Mouse (Mus musculus) hindbrain, embryonic 14.5 days (tissue): ENCODE results near the gene Mepe. TPM values are rescaled to one million over a fixed set of nuclear protein-coding genes. Genes with fewer than 3 reads are reported as not detected.

ENCODE experiments used
- ATAC-seq: fragments of 200-750 bp; cut with Nextera tagmentation; 2 replicates; pipeline ENCODE4 v1.8.0; 2017; ENCODE audit warnings: moderate number of reproducible peaks, mild to moderate bottlenecking, moderate TSS enrichment, moderate library complexity; ENCODE audit not compliant: low FRiP score
- DNase-seq: peaks from one replicate; pipeline ENCODE4 v3.0.0-alpha.2; 2015; ENCODE audit warnings: low spot score
- H3K27ac ChIP-seq: fragments of 300-500 bp; sonication (generic); 2 replicates; pipeline ENCODE4 v1.5.1; 2014; ENCODE audit warnings: mild to moderate bottlenecking, moderate library complexity
- H3K27me3 ChIP-seq: fragments of 300-500 bp; sonication (generic); 2 replicates; pipeline ENCODE4 v1.6.1; 2014; ENCODE audit warnings: mild to moderate bottlenecking, low read length, mixed read lengths; ENCODE audit not compliant: control insufficient read depth, insufficient read depth
- H3K36me3 ChIP-seq: fragments of 300-500 bp; sonication (generic); replicated peaks from 2 replicates; pipeline ENCODE4 v1.6.1; 2014; ENCODE audit not compliant: control insufficient read depth, insufficient read depth
- H3K4me1 ChIP-seq: fragments of 300-500 bp; sonication (generic); replicated peaks from 2 replicates; pipeline ENCODE4 v1.6.1; 2014; ENCODE audit warnings: antibody characterized with exemption, low read length, mixed read lengths; ENCODE audit not compliant: control insufficient read depth, insufficient read depth
- H3K4me2 ChIP-seq: fragments of 300-500 bp; sonication (generic); replicated peaks from 2 replicates; pipeline ENCODE4 v1.6.1; 2014; ENCODE audit warnings: mild to moderate bottlenecking, moderate library complexity
- H3K4me3 ChIP-seq: fragments of 300-500 bp; sonication (generic); replicated peaks from 2 replicates; pipeline ENCODE4 v1.5.1; 2014; ENCODE audit warnings: mild to moderate bottlenecking, low read length
- H3K9ac ChIP-seq: fragments of 300-500 bp; sonication (generic); 2 replicates; pipeline ENCODE4 v1.6.1; 2014
- H3K9me3 ChIP-seq: fragments of 300-500 bp; sonication (generic); 2 replicates; pipeline ENCODE4 v1.6.1; 2016; ENCODE audit warnings: low read length; ENCODE audit not compliant: control insufficient read depth
- WGBS: fragments of 180-500 bp; shearing (Covaris S2); extraction: QIAGEN DNeasy Blood & Tissue Kit; methylation state at CpG from one replicate; pipeline ENCODE4 v1.1.7; 2014; 5-methylcytosine and 5-hydroxymethylcytosine counted together
- polyA plus RNA-seq: library from polyadenylated mRNA; unstranded; fragments of >200 nt; fragmentation: Nextera tagmentation; extraction: Ambion mirVana; gene quantifications from 2 replicates; pipeline ENCODE4 v1.2.1, GENCODE M21; 2014

Mepe gene
- polyA plus RNA-seq: not detected in 2 replicates

- Histone ChIP-seq H3K4me1 (no peaks in the 10 kb centered on the region), H3K9ac (no peak within 1 kb of the TSS), H3K36me3 (no peaks in the 10 kb centered on the region), H3K4me3 (no peak within 1 kb of the TSS), H3K9me3 (no peaks in the 10 kb centered on the region), H3K27ac (no peak within 1 kb of the TSS), H3K4me2 (no peak within 1 kb of the TSS), H3K27me3 (no peaks in the 10 kb centered on the region)
- 86% methylated on average over 6 of the region's 6 CpGs for WGBS
- DNase-seq (no peak), ATAC-seq (no peak)
Measured at GRCm38 (mm10) chr5:104325029-104325428, at the start of gene Mepe. Mepe (plus strand) TSS chr5:104325329.

- 73% methylated on average over 6 of the region's 6 CpGs for WGBS
- no peak overlapping the region for H3K27ac ChIP-seq
- no peaks in the 10 kb centered on the region for H3K4me1 ChIP-seq
- H3K27me3 ChIP-seq: no peaks in the 10 kb centered on the region
- no peak overlapping the region for H3K4me3 ChIP-seq
- H3K36me3 ChIP-seq: no peaks in the 10 kb centered on the region
- DNase-seq (no peak), ATAC-seq (no peak)
- H3K9ac ChIP-seq: no peak overlapping the region
- no peak overlapping the region for H3K4me2 ChIP-seq
- no peaks in the 10 kb centered on the region for H3K9me3 ChIP-seq
Measured at GRCm38 (mm10) chr5:104294201-104294600, 30.9 kb upstream of the Mepe start.

- Histone ChIP-seq H3K9me3 (no peaks in the 10 kb centered on the region), H3K27me3 (no peaks in the 10 kb centered on the region), H3K27ac (no peak within 1 kb of the TSS), H3K9ac (no peak within 1 kb of the TSS), H3K36me3 (no peaks in the 10 kb centered on the region), H3K4me1 (no peaks in the 10 kb centered on the region), H3K4me2 (no peak within 1 kb of the TSS), H3K4me3 (no peak within 1 kb of the TSS)
- no peak for DNase-seq
- 61% methylated on average over 6 of the region's 6 CpGs for WGBS
- ATAC-seq: no peak
Measured at GRCm38 (mm10) chr5:104298994-104299393, 26.1 kb upstream of the Mepe start, which contains the start of gene Ibsp. Ibsp (plus strand) TSS chr5:104299171.

GRCm38 (mm10) chr5:104314073-104314472 lies 11.1 kb upstream of the Mepe start:
- no peak overlapping the region for H3K4me3 ChIP-seq
- no peaks in the 10 kb centered on the region for H3K36me3 ChIP-seq
- H3K9ac ChIP-seq: no peak overlapping the region
- 79% methylated on average over 1 of the region's 1 CpGs for WGBS
- no peaks in the 10 kb centered on the region for H3K9me3 ChIP-seq
- no peak for DNase-seq
- no peak for ATAC-seq
- no peak overlapping the region for H3K27ac ChIP-seq
- no peak overlapping the region for H3K4me2 ChIP-seq
- no peaks in the 10 kb centered on the region for H3K4me1 ChIP-seq
- no peaks in the 10 kb centered on the region for H3K27me3 ChIP-seq

- no peak for ATAC-seq
- Histone ChIP-seq H3K27ac (no peak overlapping the region), H3K9me3 (no peaks in the 10 kb centered on the region), H3K36me3 (no peaks in the 10 kb centered on the region), H3K9ac (no peak overlapping the region), H3K4me2 (no peak overlapping the region), H3K4me1 (no peaks in the 10 kb centered on the region), H3K27me3 (no peaks in the 10 kb centered on the region), H3K4me3 (no peak overlapping the region)
- no peak for DNase-seq
- 79% methylated on average over 4 of the region's 4 CpGs for WGBS
Measured at GRCm38 (mm10) chr5:104326884-104327283, 1.8 kb downstream of the Mepe start.

- Histone ChIP-seq H3K36me3 (no peaks in the 10 kb centered on the region), H3K27ac (no peak overlapping the region), H3K4me2 (no peak overlapping the region), H3K4me3 (no peak overlapping the region), H3K4me1 (no peaks in the 10 kb centered on the region), H3K9ac (no peak overlapping the region), H3K27me3 (no peaks in the 10 kb centered on the region), H3K9me3 (no peaks in the 10 kb centered on the region)
- ATAC-seq: no peak
- no peak for DNase-seq
- whole genome bisulfite sequencing: 85% methylated on average over 8 of the region's 8 CpGs
Measured at GRCm38 (mm10) chr5:104327389-104327788, 2.3 kb downstream of the Mepe start.

GRCm38 (mm10) chr5:104327876-104328275 lies 2.7 kb downstream of the Mepe start:
- H3K9ac ChIP-seq: no peak overlapping the region
- H3K36me3 ChIP-seq: no peaks in the 10 kb centered on the region
- no peaks in the 10 kb centered on the region for H3K27me3 ChIP-seq
- no peaks in the 10 kb centered on the region for H3K4me1 ChIP-seq
- H3K27ac ChIP-seq: no peak overlapping the region
- no peak overlapping the region for H3K4me3 ChIP-seq
- H3K9me3 ChIP-seq: no peaks in the 10 kb centered on the region
- ATAC-seq: 0 out of 2 replicates have a peak, but pooled peaks have one; percentile 6
- no peak overlapping the region for H3K4me2 ChIP-seq
- no peak for DNase-seq

GRCm38 (mm10) chr5:104328317-104328850 lies 3.3 kb downstream of the Mepe start:
- Histone ChIP-seq H3K27ac (no peak overlapping the region), H3K4me3 (no peak overlapping the region), H3K36me3 (no peaks in the 10 kb centered on the region), H3K9ac (no peak overlapping the region), H3K4me1 (no peaks in the 10 kb centered on the region), H3K9me3 (no peaks in the 10 kb centered on the region), H3K4me2 (no peak overlapping the region), H3K27me3 (no peaks in the 10 kb centered on the region)
- DNase-seq (no peak), ATAC-seq (0 out of 2 replicates have a peak, but pooled peaks have one; percentile 24)
- WGBS: 84% methylated on average over 4 of the region's 4 CpGs

GRCm38 (mm10) chr5:104329381-104329780 lies 4.3 kb downstream of the Mepe start:
- 83% methylated on average over 5 of the region's 5 CpGs for WGBS
- DNase-seq: no peak
- Histone ChIP-seq H3K4me2 (no peak overlapping the region), H3K27ac (no peak overlapping the region), H3K9ac (no peak overlapping the region), H3K4me3 (no peak overlapping the region), H3K27me3 (no peaks in the 10 kb centered on the region), H3K36me3 (no peaks in the 10 kb centered on the region), H3K9me3 (no peaks in the 10 kb centered on the region), H3K4me1 (no peaks in the 10 kb centered on the region)
- ATAC-seq: no peak

GRCm38 (mm10) chr5:104330088-104330487 lies 5.0 kb downstream of the Mepe start:
- no peaks in the 10 kb centered on the region for H3K36me3 ChIP-seq
- H3K27me3 ChIP-seq: no peaks in the 10 kb centered on the region
- no peak overlapping the region for H3K4me2 ChIP-seq
- H3K9ac ChIP-seq: no peak overlapping the region
- 64% methylated on average over 5 of the region's 5 CpGs for whole genome bisulfite sequencing
- H3K4me1 ChIP-seq: no peaks in the 10 kb centered on the region
- DNase-seq (no peak), ATAC-seq (no peak)
- no peak overlapping the region for H3K4me3 ChIP-seq
- H3K27ac ChIP-seq: no peak overlapping the region
- H3K9me3 ChIP-seq: no peaks in the 10 kb centered on the region
